Mouse (Mus musculus) neutrophil, adult 59 days (primary cell): ENCODE results near the gene St3gal6. TPM values are rescaled to one million over a fixed set of nuclear protein-coding genes. Genes with fewer than 3 reads are reported as not detected.

Experiments used
- total RNA-seq, 2 experiments: library from RNA; stranded (reverse); gene quantifications; 1 replicate in 1 of 2; 2 replicates in 1 of 2; pipeline ENCODE4 v1.2.4; 2023

St3gal6 gene
- 100 to 1,000 TPM; 112 to 116 TPM for total RNA-seq

DNA sequence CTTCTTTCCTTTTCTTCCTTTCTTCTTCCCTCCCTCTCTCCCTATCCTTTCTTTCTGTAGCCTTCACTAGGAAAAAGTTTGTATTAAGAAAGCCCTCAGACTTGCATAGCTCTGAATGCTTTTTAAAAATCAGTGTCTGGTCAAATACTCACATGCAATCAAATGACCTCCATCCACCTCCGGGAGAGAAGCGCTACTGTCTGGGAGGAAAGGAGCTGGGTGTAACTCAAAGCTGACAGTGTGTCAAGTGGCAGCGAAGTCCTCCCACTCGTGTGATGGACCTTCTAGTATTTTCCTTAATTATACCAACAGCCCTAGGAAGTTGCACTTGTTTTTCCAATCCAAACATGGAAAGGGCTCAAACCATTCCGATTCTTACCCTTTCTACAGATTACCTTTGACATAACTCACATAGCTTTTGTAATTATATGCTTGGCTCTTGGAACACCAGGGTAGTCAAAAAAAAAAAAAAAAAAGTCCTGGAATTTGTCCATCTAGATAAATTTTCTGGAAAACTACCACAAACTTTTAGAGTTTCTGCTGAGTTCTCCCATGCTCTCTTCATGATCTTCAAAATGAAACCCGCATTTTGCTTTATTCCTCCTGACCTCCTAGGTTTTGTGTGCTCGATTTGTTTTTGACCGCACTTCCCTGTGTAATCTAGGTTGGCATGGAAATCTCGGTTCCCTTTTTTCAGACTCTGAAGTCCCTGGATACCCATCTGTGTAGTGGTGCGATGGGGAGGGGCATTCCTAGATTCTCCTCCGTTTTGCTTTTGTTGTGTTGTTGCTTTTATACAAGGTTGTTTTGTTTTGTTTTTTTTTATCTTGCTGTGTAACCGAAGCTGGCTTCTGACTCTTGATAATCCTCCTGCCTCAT, at the start of gene St3gal6:
St3gal6 (minus strand) TSS at position 272 of the 879 bp plus-strand sequence.

Other genes with a start within 250 kb of the St3gal6 start
- under 1 TPM; 0.64 to 0.78 TPM for gene Dcbld2, start 115.8 kb downstream of the St3gal6 start, total RNA-seq
- gene Gm813, start 92.7 kb upstream of the St3gal6 start, total RNA-seq = not detected
- not detected for gene E330017A01Rik, start 114.5 kb upstream of the St3gal6 start, total RNA-seq
- 10 to 100 TPM; 16.4 to 34.2 TPM for gene Cpox, start 146.0 kb upstream of the St3gal6 start, total RNA-seq
- gene Gpr15, start 194.8 kb upstream of the St3gal6 start, total RNA-seq = under 1 TPM; 0.31 to 0.42 TPM
- 10 to 100 TPM; 30.5 to 37.7 TPM for gene Cldnd1, start 203.7 kb upstream of the St3gal6 start, total RNA-seq
- gene Olfr172, start 238.9 kb upstream of the St3gal6 start, total RNA-seq = not detected